Mouse (Mus musculus) testis, adult 2 months (tissue): ENCODE results near the gene Hltf.

Experiments used
- CTCF ChIP-seq: fragments of 200-500 bp; IDR thresholded peaks from 2 replicates; pipeline ENCODE4 v1.5.1; 2012; ENCODE audit warnings: low read depth, mild to moderate bottlenecking, inconsistent platforms, low read length, moderate library complexity; ENCODE audit not compliant: control insufficient read depth, insufficient read depth, insufficient replicate concordance
- POLR2A ChIP-seq: fragments of 200-500 bp; IDR thresholded peaks from 2 replicates; pipeline ENCODE4 v1.6.1; 2012; ENCODE audit warnings: low read depth, mild to moderate bottlenecking, inconsistent platforms, low read length, moderate library complexity; ENCODE audit not compliant: control insufficient read depth

- TF ChIP-seq CTCF (no peak), POLR2A (no peak)
These were observed 97.1 kb downstream of the Hltf start, which contains the start of gene Gyg for GRCm38 (mm10) chr3:20154531-20155367.
